Mouse (Mus musculus): ENCODE measurements around the gene Lrfn2. TPM values are rescaled to one million over a fixed set of nuclear protein-coding genes. Genes with fewer than 3 reads are reported as not detected.

Lrfn2 gene
- polyA plus RNA-seq, 1 experiment from 2014 or later, result 0.40 TPM

GRCm38 (mm10) chr17:49016229-49016628 lies 84.0 kb downstream of the Lrfn2 start:
- WGBS, result 87% methylated on average over 6 of the region's 6 CpGs
- no peak overlapping the region for H3K4me2 ChIP-seq
- no peaks in the 10 kb centered on the region for H3K9me3 ChIP-seq
- no peaks in the 10 kb centered on the region for H3K36me3 ChIP-seq
- no peak overlapping the region for H3K4me3 ChIP-seq
- no peak overlapping the region for H3K9ac ChIP-seq
- H3K27ac ChIP-seq (replicated peaks), result no peak overlapping the region
- no peaks in the 10 kb centered on the region for H3K4me1 ChIP-seq
- no peak for ATAC-seq (ENCODE audit: extremely low read depth, insufficient number of reproducible peaks, low FRiP score, low TSS enrichment)
- 0 out of 2 replicates have a peak, but pooled peaks cover 8% of the 10 kb centered on the region for H3K27me3 ChIP-seq (replicated peaks)

- no peak overlapping the region for H3K9ac ChIP-seq
- H3K9me3 ChIP-seq, result no peaks in the 10 kb centered on the region
- 30% methylated on average over 17 of the region's 17 CpGs for WGBS
- H3K4me2 ChIP-seq, result no peak overlapping the region
- peaks cover 19% of the 10 kb centered on the region; the same call in 1 of the 2 replicates for H3K27me3 ChIP-seq (replicated peaks)
- no peaks in the 10 kb centered on the region for H3K4me1 ChIP-seq
- ATAC-seq (ENCODE audit: extremely low read depth, insufficient number of reproducible peaks, low FRiP score, low TSS enrichment), result no peak
- H3K27ac ChIP-seq (replicated peaks), result no peak overlapping the region
- no peaks in the 10 kb centered on the region for H3K36me3 ChIP-seq
- no peak overlapping the region for H3K4me3 ChIP-seq
Observed at GRCm38 (mm10) chr17:49017438-49018415, 85.5 kb downstream of the Lrfn2 start.

- H3K4me1 ChIP-seq, result no peaks in the 10 kb centered on the region
- no peaks in the 10 kb centered on the region for H3K9me3 ChIP-seq
- H3K27me3 ChIP-seq (replicated peaks), result peaks cover 23% of the 10 kb centered on the region; the same call in 1 of the 2 replicates
- no peaks in the 10 kb centered on the region for H3K36me3 ChIP-seq
- no peak overlapping the region for H3K4me2 ChIP-seq
- no peak overlapping the region for H3K9ac ChIP-seq
- WGBS, result 69% methylated on average over 8 of the region's 8 CpGs
- no peak overlapping the region for H3K4me3 ChIP-seq
- H3K27ac ChIP-seq (replicated peaks), result no peak overlapping the region
- ATAC-seq (ENCODE audit: extremely low read depth, insufficient number of reproducible peaks, low FRiP score, low TSS enrichment), result no peak
Observed at GRCm38 (mm10) chr17:49018774-49019488, 86.8 kb downstream of the Lrfn2 start.

- H3K36me3 ChIP-seq, result no peaks in the 10 kb centered on the region
- H3K27ac ChIP-seq (replicated peaks), result no peak overlapping the region
- no peak overlapping the region for H3K4me3 ChIP-seq
- 32% methylated on average over 11 of the region's 11 CpGs for WGBS
- ATAC-seq (ENCODE audit: extremely low read depth, insufficient number of reproducible peaks, low FRiP score, low TSS enrichment), result no peak; the same call in 1 of the 2 replicates
- H3K9me3 ChIP-seq, result no peaks in the 10 kb centered on the region
- peaks cover 10% of the 10 kb centered on the region for H3K4me1 ChIP-seq
- peaks cover 65% of the 10 kb centered on the region for H3K27me3 ChIP-seq (replicated peaks)
- no peak overlapping the region for H3K9ac ChIP-seq
- peak overlapping the region; percentile 25; the same call in 1 of the 2 replicates for H3K4me2 ChIP-seq
Observed at GRCm38 (mm10) chr17:49029556-49030268, 97.5 kb downstream of the Lrfn2 start.

- no peaks in the 10 kb centered on the region for H3K36me3 ChIP-seq
- no peak overlapping the region for H3K4me2 ChIP-seq
- H3K27ac ChIP-seq (replicated peaks), result no peak overlapping the region
- no peaks in the 10 kb centered on the region for H3K9me3 ChIP-seq
- WGBS, result 87% methylated on average over 7 of the region's 7 CpGs
- H3K4me3 ChIP-seq, result no peak overlapping the region
- no peak for ATAC-seq (ENCODE audit: extremely low read depth, insufficient number of reproducible peaks, low FRiP score, low TSS enrichment)
- H3K9ac ChIP-seq, result no peak overlapping the region
- peaks cover 65% of the 10 kb centered on the region for H3K27me3 ChIP-seq (replicated peaks)
- peaks cover 10% of the 10 kb centered on the region for H3K4me1 ChIP-seq
Observed at GRCm38 (mm10) chr17:49030269-49030615, 98.1 kb downstream of the Lrfn2 start.

- Histone ChIP-seq H3K9me3 (no peaks in the 10 kb centered on the region), H3K27ac (replicated peaks) (no peak overlapping the region), H3K4me3 (no peak overlapping the region), H3K27me3 (replicated peaks) (peaks cover 66% of the 10 kb centered on the region), H3K36me3 (no peaks in the 10 kb centered on the region), H3K4me1 (peaks cover 10% of the 10 kb centered on the region), H3K4me2 (no peak overlapping the region), H3K9ac (no peak overlapping the region)
- 83% methylated on average over 5 of the region's 5 CpGs for WGBS
- no peak for ATAC-seq (ENCODE audit: extremely low read depth, insufficient number of reproducible peaks, low FRiP score, low TSS enrichment)
Observed at GRCm38 (mm10) chr17:49030841-49031240, 98.7 kb downstream of the Lrfn2 start.

- no peaks in the 10 kb centered on the region for H3K9me3 ChIP-seq
- no peak for ATAC-seq (ENCODE audit: extremely low read depth, insufficient number of reproducible peaks, low FRiP score, low TSS enrichment)
- H3K4me2 ChIP-seq, result no peak overlapping the region
- H3K9ac ChIP-seq, result no peak overlapping the region
- WGBS, result 64% methylated on average over 8 of the region's 8 CpGs
- peaks cover 65% of the 10 kb centered on the region for H3K27me3 ChIP-seq (replicated peaks)
- H3K36me3 ChIP-seq, result no peaks in the 10 kb centered on the region
- H3K4me3 ChIP-seq, result no peak overlapping the region
- peaks cover 10% of the 10 kb centered on the region for H3K4me1 ChIP-seq
- no peak overlapping the region for H3K27ac ChIP-seq (replicated peaks)
Observed at GRCm38 (mm10) chr17:49031790-49032189, 99.6 kb downstream of the Lrfn2 start.

- peaks cover 10% of the 10 kb centered on the region for H3K4me1 ChIP-seq
- peaks cover 65% of the 10 kb centered on the region for H3K27me3 ChIP-seq (replicated peaks)
- no peaks in the 10 kb centered on the region for H3K36me3 ChIP-seq
- no peak overlapping the region for H3K4me2 ChIP-seq
- ATAC-seq (ENCODE audit: extremely low read depth, insufficient number of reproducible peaks, low FRiP score, low TSS enrichment), result no peak
- no peak overlapping the region for H3K27ac ChIP-seq (replicated peaks)
- no peak overlapping the region for H3K4me3 ChIP-seq
- H3K9me3 ChIP-seq, result no peaks in the 10 kb centered on the region
- no peak overlapping the region for H3K9ac ChIP-seq
Observed at GRCm38 (mm10) chr17:49033276-49033675, 101.1 kb downstream of the Lrfn2 start.

GRCm38 (mm10) chr17:49033686-49034250 lies 101.6 kb downstream of the Lrfn2 start:
- Histone ChIP-seq H3K27me3 (replicated peaks) (peaks cover 65% of the 10 kb centered on the region), H3K27ac (replicated peaks) (no peak overlapping the region), H3K4me3 (no peak overlapping the region), H3K4me1 (peaks cover 10% of the 10 kb centered on the region), H3K9me3 (no peaks in the 10 kb centered on the region), H3K9ac (no peak overlapping the region), H3K36me3 (no peaks in the 10 kb centered on the region), H3K4me2 (no peak overlapping the region)
- 36% methylated on average over 5 of the region's 5 CpGs for WGBS
- ATAC-seq (ENCODE audit: extremely low read depth, insufficient number of reproducible peaks, low FRiP score, low TSS enrichment), result no peak

- Histone ChIP-seq H3K4me3 (no peak overlapping the region), H3K4me2 (no peak overlapping the region), H3K27ac (replicated peaks) (no peak overlapping the region), H3K9ac (no peak overlapping the region), H3K4me1 (peaks cover 5% of the 10 kb centered on the region), H3K36me3 (no peaks in the 10 kb centered on the region), H3K27me3 (replicated peaks) (peaks cover 66% of the 10 kb centered on the region), H3K9me3 (no peaks in the 10 kb centered on the region)
- no peak for ATAC-seq (ENCODE audit: extremely low read depth, insufficient number of reproducible peaks, low FRiP score, low TSS enrichment)
- WGBS, result 58% methylated on average over 6 of the region's 6 CpGs
Observed at GRCm38 (mm10) chr17:49035052-49035451, 102.9 kb downstream of the Lrfn2 start.

Data from heart, embryonic 13.5 days (tissue).